Mouse (Mus musculus) embryo, embryonic 11.5 days (tissue): ENCODE results near the gene Cmtm4.
"Not testable (repeated sequence)": the region's sequence is repeated elsewhere in the genome, so short reads cannot be mapped to it uniquely, and the experiment has no call there.

ENCODE experiments used
- DNase-seq: peaks from one replicate; pipeline ENCODE4 v3.0.0-alpha.2; 2012; ENCODE audit warnings: low read depth, low spot score

Gene Cmtm4

DNA sequence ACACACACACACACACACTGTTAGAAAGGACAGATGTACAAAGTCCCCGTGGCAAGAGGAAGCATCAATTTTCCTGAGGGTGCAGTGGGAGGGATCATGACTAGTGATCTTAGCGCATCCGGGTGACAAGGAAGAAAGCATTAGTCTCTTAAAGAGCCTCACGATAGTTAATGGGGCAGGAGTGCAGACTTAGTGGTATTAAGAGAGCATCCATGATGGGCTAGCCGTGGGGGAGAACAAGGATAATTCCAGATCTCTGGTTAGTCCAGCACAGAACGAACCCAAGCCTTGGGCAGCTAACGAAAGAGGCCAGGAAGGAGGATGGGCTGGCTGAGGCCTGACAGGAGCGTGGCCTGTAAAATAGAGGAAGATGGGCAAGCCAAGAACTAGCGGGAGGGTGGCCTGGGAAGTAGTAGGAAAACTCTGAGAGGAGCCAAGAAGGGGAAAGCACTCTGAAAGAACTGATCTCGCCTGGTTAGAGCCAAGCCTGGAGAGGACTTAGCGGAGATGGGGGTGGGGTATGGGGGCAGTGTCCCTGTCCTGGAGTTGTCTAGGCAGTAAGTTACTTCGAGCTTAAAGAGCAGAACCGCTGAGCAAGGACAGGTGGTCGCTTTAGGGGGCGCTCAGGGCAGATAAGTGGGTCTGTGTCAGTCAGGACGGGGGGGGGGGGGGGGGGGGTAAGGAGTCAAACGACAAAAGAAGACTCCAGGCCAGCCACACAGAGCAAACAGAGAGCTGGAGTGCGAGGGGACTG is 56.2 kb downstream of the Cmtm4 start, which contains the start of gene Cmtm3:
Gene Cmtm3 (plus strand): TSS at position 182 of the 754 bp plus-strand sequence.
- DNase-seq: no peak

DNA sequence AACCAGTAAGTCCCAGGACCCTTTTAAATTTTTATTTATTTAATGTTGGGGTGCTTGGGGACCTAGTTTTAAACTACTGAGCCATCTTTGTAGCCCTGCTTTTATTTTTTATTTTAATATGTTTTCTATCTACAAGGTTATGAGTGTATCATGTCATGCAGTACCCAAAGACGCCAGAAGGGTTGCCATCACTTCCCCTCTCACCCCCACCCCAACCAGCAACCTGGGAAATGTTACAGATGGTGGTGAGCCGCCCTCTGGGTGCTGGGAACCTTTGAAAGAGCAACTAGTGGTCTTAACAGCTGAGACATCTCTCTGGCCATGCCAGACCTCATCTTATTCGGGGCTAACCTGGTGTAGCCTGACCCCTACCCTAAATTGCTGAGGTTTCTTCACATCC is 57.7 kb downstream of the Cmtm4 start:
- DNase-seq: no peak

DNA sequence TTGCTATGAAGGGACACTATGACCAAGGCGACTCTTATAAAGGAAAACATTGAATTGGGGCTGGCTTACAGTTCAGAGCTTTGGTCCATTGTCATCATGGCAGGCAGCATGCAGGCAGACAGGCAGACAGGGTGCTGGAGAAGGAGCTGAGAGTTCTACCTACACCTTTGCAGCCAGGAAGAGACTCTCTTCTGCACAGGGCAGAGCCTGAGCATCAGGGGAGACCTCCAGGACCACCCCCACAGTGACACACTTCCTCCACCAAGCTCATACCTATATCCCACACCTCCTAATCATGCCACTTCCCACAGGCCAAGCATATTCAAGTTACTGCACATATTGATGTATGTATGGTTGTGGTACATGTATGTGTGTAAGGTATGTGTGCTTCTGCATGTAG is 58.8 kb downstream of the Cmtm4 start:
- no peak for DNase-seq

DNA sequence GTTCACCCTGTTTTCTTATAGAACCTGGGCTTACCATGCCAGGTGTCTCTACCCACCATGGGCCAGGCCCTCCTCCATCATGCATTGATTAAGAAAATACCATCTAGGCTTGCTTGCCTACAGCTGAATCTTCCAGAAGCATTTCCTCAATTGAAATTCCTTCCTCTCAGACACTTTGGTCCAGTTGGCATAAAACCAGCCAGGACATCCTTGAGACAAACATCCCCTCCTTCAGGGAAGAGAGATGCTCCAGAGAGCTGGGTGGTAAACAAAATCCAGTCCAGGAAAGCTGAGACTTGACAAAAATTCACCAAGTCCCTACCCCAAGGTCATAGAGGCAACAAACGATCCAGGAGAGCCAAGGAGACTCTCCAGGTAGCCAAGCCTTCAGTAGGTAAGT is 61.4 kb downstream of the Cmtm4 start:
- DNase-seq: no peak

DNA sequence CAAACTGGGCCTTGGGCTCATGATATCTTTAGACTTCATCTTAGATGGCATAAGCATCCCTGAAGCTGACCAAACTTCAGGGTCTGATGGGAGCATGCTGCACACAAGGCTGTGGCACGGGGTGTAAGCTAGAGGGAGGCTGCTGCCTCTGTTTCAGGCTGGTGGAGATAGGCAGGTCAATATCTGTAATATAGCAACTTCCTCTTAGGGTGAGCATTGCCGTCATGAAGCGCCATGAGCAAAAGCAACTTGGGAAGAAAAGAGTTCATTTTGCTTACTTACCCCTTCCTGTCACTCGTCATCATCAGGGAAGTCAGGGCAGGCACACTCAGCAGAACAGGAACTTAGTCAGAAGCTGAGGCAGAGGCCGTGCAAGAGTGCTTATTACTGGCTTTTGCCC is 61.8 kb downstream of the Cmtm4 start:
- DNase-seq: no peak

DNA sequence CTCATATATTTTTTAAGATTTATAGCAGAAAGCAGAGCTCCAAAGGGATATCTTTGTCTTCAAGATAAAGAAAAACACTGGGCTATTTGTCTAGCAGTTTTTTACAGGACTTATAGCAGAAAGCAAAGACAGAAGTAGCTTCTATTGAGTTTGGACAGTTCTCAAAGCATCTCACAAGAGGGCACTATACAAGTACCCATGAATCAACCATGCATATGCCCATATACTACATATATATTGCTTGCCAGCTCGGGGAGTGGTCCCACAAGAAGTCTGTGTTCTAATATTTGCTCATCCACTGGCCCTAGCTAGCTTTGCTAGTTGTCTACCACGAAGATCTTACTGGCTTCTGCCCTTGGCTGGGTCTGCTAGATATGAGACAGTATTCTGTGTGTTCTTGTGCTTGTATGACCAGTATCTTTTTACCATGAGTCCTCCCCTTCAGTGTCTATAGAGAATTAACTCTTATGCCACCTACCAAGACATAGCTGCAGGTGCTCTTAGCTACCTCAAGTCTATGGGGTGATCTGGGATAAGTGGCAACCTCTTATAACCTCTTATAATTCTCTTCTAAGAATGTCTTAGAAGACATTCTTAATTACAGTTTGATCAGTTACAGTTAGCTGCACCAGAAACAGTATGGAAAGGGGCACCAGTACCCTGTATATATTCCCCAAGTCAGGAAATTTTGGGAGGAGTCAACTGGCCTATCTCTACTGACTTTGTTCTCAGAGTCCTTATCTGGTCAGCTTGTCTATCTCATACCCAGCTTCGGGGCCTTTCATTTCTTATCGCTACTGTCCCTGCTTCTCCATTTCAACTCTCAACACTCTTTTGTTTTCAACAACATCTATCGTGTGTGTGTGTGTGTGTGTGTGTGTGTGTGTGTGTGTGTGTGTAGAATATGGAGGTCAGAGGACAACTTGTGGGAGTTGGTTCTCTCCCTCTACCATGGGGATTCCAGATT is 62.7 kb downstream of the Cmtm4 start:
- DNase-seq: no peak

DNA sequence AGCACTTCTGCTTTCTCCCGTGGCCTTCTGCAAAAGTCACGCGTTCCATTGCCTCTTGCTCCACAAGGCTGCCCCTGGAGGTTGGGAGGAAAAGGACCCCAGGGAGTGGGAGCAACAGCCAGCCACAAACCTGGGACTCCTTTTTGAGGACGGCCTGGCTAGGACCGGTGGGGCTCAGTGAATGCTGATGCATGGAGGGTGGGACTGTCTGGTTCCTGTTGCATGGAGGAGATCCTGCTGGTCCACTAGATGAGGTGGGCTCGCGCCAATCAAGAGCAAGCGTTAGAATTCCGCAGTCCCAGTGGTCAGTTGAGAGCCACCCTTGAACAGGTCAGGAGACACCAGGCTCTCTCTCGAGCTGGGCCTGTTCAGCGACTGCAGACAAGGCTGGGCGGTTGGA is 73.7 kb downstream of the Cmtm4 start, which contains the start of gene Cmtm2b:
Gene Cmtm2b (plus strand): TSS at position 301 of the 400 bp plus-strand sequence.
- not testable (repeated sequence) for DNase-seq

DNA sequence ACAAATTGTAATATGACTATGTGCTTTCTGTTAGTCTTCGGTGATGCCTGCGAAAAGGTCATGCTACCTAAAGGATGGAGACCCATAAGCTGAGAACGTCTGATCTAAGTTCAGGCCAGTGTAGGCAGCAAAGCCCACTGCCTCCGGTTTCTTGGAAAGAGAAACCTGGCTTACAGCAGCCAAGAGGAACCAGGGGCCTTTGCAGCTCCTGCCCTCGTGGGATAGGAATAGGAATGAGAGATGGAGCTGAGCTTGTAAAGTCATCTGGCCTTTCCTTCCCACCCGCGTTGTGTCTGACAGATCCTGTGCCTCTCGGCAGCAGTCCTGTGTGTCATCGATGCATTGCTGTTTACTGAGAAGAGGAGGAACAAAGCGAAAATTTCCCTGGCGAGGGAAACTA is 74.3 kb downstream of the Cmtm4 start, which contains the start of gene Gm11020:
Gene Gm11020 (plus strand): TSS at position 301 of the 400 bp plus-strand sequence.
- DNase-seq: not testable (repeated sequence)

DNA sequence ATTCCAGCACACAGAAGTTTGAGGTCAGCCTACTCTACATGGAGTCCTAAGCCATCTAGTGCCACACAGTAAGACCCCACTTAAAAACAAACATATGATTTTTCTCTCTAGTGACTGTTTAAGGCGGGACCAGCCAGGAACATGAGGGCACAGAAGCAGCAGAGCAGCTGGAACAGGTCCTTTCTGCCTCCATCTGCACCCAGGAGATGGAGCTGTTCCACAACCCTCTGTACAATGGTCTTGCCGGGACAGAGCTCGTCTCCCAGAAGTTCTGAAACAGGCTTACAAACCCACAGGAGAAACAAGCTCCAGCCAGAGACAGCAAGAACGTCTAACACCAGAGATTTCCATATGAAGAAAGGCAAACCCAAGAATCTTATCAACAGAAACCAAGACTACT is 82.3 kb downstream of the Cmtm4 start:
- no peak for DNase-seq

DNA sequence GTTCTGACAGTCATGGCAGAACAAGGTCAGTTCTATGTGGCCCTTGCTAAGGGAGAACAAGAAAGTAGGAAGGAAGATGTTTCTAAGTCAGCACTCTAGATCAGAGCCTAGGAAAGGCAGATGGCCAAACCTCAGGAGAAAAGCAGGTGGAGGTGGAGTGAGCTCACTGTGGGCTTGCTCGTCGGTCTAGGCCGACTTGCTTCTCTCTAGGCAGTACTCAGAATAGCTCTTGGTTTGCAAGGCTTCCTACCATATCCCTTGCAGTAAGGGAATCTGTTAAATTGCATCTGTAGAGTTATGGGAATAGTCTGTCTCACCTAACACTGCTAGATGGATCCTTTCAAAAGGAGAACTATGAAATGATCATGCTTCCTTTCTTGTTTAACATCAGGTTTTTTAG is 83.6 kb downstream of the Cmtm4 start:
- not testable (repeated sequence) for DNase-seq

DNA sequence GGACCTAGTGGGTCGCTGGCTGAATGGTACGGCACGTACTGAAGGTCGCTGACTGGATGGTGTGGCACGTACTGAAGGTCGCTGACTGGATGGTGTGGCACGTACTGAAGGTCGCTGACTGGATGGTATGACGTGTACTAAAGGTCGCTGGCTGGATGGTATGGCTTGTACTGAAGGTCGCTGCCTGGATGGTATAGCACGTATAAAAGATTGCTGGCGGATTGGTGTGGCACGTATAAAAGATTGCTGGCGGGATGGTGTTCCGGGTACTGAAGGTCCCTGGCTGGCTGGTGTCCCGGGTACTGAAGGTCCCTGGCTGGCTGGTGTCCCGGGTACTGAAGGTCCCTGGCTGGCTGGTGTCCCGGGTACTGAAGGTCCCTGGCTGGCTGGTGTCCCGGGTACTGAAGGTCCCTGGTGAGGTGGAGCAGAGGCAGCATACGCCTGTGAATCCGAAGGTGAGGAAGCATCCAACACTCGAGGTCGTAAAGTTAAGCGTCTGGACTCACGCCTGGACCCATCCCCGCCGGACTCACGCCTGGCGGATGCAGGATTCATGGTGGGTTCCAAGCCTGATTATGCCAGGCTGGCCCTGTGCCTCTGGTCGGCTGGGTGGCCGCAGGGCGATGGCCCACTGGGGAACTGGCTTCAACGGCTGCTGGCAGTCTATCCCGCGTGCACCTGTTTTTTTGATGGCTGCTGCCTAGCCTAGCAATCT is 86.0 kb downstream of the Cmtm4 start, which contains the start of the genes Gm45711 and Cmtm1:
Gene Gm45711 (minus strand): TSS at position 641 of the 715 bp plus-strand sequence.
Gene Cmtm1 (minus strand): TSS at position 705 of the 715 bp plus-strand sequence.
- DNase-seq: not testable (repeated sequence)

DNA sequence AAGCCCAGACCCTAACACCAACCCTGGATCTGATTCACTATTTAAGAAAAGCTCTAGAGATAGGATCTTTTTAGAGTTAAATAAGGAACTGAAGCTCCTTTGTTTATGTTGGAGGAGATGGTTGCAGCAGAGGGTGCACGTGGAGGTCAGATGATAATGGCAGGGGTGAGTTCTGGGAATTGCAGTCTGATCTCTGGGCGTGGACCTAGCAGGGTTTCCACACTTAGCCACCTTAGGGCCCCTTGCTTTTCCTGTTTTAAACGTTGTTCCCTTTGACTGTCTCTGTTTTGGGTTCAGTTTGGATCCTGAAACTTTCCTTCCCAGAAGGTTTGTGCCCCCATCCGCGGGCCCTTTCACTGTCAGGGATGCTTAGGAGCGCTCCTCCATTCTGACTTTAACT is 87.3 kb downstream of the Cmtm4 start:
- DNase-seq: not testable (repeated sequence)

DNA sequence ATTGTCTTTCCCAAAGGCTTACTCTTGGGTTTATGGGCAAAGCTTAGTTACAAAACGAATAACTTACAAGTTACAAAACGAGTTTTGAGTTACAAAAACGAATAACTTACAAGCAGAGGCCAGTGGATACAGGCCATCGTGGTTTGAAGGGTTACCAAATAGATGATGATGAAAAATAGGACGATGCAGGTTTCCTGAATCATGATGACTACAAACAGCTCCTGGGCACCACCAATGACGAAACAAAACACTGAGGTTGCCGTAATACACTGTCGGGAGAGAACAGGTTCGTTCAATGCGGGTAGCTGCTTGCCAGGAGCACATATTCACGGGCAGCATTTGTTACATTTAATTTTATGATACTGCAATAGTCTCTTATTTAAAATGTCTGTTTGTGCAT is 90.6 kb downstream of the Cmtm4 start:
- DNase-seq: no peak

DNA sequence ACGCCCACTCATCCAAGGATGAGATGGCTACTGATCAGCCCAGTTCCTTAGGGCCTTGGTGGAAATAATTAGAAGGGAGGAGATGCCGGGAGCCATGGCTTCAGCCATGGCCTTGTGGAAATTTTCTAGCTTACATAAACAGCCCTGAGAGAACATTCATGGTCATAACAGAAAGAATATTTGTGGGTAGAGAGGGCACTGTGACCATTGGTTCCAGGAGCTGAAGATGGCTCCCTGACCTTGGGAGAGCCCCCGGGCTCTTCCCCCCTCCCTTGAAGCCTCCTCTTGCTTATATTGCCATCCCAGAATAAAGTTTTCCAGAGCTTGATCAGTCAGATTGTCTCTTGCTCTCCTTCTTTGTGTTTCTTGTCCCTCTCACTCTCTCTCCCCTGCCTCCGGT is 93.1 kb downstream of the Cmtm4 start:
- DNase-seq: not testable (repeated sequence)

DNA sequence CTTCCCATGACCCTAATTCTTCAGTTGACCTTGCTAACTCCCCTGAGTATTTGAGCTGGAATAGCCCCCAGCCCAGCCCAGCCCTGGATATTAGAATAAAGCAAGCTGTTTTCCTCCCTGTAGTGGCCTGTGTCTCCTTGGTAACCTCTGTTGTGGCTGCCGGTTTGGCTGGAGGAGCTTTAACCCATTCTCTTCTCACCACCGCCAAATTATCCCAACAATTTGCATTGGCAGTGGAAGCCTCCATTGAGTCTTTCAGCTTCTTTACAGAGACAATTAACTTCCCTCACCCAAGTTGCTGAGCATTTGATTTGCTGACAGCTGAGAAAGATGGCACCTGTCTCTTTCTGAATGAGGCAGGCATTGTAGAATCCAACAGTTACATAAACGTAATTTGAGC is 94.0 kb downstream of the Cmtm4 start:
- not testable (repeated sequence) for DNase-seq
